Mouse (Mus musculus): ENCODE measurements around the gene Usp30. TPM values are rescaled to one million over a fixed set of nuclear protein-coding genes. Genes with fewer than 3 reads are reported as not detected.
A peak's percentile ranks its signal among the peaks of the same experiment; 100 is the strongest.

Gene Usp30
- polyA plus RNA-seq, 1 experiment from 2014 or later = 7.6 TPM

- Histone ChIP-seq H3K4me2 (ENCODE audit: low read length) (peak within 1 kb of the TSS; percentile 99), H3K36me3 (ENCODE audit: control insufficient read depth, insufficient read depth, low read length) (peaks cover 32% of the 10 kb centered on the region), H3K9me3 (ENCODE audit: control insufficient read depth, low read length) (no peaks in the 10 kb centered on the region), H3K9ac (ENCODE audit: low read length) (peak within 1 kb of the TSS; percentile 85), H3K4me3 (ENCODE audit: control insufficient read depth in 1 of 2, insufficient read depth in 1 of 2, low read depth in 1 of 2, low read length in 2 of 2) (peak within 1 kb of the TSS; percentile 72 to 77), H3K27ac (replicated peaks in 1 of 2; ENCODE audit: control insufficient read depth in 1 of 2, insufficient read depth in 1 of 2, low read depth in 2 of 2, low read length in 2 of 2) (peak within 1 kb of the TSS; percentile 92 to 94), H3K4me1 (ENCODE audit: control insufficient read depth in 2 of 2, insufficient read depth in 2 of 2, low read length in 2 of 2) (peaks cover 7 to 24% of the 10 kb centered on the region in 2 experiments), H3K27me3 (ENCODE audit: control insufficient read depth, insufficient read depth, low read length) (no peaks in the 10 kb centered on the region)
- peak; percentile 27 for ATAC-seq (ENCODE audit: insufficient number of reproducible peaks, insufficient read depth, low FRiP score, low read depth)
- WGBS = under 1% methylated on average over 69 of the region's 69 CpGs
These were observed 62.4 kb downstream of the Usp30 start, which contains the start of gene Alkbh2 for GRCm38 (mm10) chr5:114127374-114128349. TSS of gene Alkbh2 (minus strand) at chr5:114128218.

- no peaks in the 10 kb centered on the region for H3K9me3 ChIP-seq (ENCODE audit: control insufficient read depth, low read length)
- H3K4me1 ChIP-seq (ENCODE audit: control insufficient read depth in 2 of 2, insufficient read depth in 2 of 2, low read length in 2 of 2) = peaks cover 21 to 42% of the 10 kb centered on the region in 2 experiments
- H3K4me2 ChIP-seq (ENCODE audit: low read length) = peak overlapping the region; percentile 99
- no peak overlapping the region for H3K9ac ChIP-seq (ENCODE audit: low read length)
- H3K27ac ChIP-seq (replicated peaks in 1 of 2; ENCODE audit: control insufficient read depth in 1 of 2, insufficient read depth in 1 of 2, low read depth in 2 of 2, low read length in 2 of 2) = no peak overlapping the region
- 74% methylated on average over 15 of the region's 15 CpGs for WGBS
- peak overlapping the region; percentile 64 to 85 for H3K4me3 ChIP-seq (ENCODE audit: control insufficient read depth in 1 of 2, insufficient read depth in 1 of 2, low read depth in 1 of 2, low read length in 2 of 2)
- peaks cover 16% of the 10 kb centered on the region for H3K36me3 ChIP-seq (ENCODE audit: control insufficient read depth, insufficient read depth, low read length)
- no peak for ATAC-seq (ENCODE audit: insufficient number of reproducible peaks, insufficient read depth, low FRiP score, low read depth)
- no peaks in the 10 kb centered on the region for H3K27me3 ChIP-seq (ENCODE audit: control insufficient read depth, insufficient read depth, low read length)
These were observed 64.4 kb downstream of the Usp30 start for GRCm38 (mm10) chr5:114129550-114130210.

DNA sequence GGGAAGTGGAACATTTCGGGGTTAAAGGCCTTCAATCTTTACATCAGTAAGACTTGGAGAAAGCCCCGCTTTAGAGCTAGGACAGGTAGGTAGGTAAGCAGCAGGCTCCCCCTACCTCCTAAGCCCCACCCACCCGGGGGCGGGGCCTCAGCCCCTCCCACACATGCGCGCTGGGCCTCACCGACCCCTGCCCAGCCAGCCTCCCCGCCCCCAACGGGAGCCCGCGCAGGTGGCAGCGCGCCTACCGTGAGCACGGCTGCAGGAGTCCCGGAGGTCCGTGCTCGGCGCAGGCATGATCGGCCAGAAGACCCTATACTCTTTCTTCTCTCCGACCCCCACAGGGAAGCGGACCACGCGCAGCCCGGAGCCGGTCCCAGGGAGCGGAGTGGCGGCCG is 64.9 kb downstream of the Usp30 start, which contains the start of gene Ung:
Ung (plus strand) TSS at position 176 of the 395 bp plus-strand sequence.
- Histone ChIP-seq H3K9ac (ENCODE audit: low read length) (peak within 1 kb of the TSS; percentile 78), H3K9me3 (ENCODE audit: control insufficient read depth, low read length) (no peaks in the 10 kb centered on the region), H3K27ac (replicated peaks in 1 of 2; ENCODE audit: control insufficient read depth in 1 of 2, insufficient read depth in 1 of 2, low read depth in 2 of 2, low read length in 2 of 2) (peak within 1 kb of the TSS; percentile 79 to 89), H3K4me1 (ENCODE audit: control insufficient read depth in 2 of 2, insufficient read depth in 2 of 2, low read length in 2 of 2) (peaks cover 21 to 44% of the 10 kb centered on the region in 2 experiments), H3K27me3 (ENCODE audit: control insufficient read depth, insufficient read depth, low read length) (no peaks in the 10 kb centered on the region), H3K36me3 (ENCODE audit: control insufficient read depth, insufficient read depth, low read length) (peaks cover 13% of the 10 kb centered on the region), H3K4me3 (ENCODE audit: control insufficient read depth in 1 of 2, insufficient read depth in 1 of 2, low read depth in 1 of 2, low read length in 2 of 2) (peak within 1 kb of the TSS; percentile 64 to 85), H3K4me2 (ENCODE audit: low read length) (peak within 1 kb of the TSS; percentile 99)
- ATAC-seq (ENCODE audit: insufficient number of reproducible peaks, insufficient read depth, low FRiP score, low read depth) = peak; percentile 4; the same call in 1 of the 2 replicates
- under 1% methylated on average over 29 of the region's 29 CpGs for WGBS

DNA sequence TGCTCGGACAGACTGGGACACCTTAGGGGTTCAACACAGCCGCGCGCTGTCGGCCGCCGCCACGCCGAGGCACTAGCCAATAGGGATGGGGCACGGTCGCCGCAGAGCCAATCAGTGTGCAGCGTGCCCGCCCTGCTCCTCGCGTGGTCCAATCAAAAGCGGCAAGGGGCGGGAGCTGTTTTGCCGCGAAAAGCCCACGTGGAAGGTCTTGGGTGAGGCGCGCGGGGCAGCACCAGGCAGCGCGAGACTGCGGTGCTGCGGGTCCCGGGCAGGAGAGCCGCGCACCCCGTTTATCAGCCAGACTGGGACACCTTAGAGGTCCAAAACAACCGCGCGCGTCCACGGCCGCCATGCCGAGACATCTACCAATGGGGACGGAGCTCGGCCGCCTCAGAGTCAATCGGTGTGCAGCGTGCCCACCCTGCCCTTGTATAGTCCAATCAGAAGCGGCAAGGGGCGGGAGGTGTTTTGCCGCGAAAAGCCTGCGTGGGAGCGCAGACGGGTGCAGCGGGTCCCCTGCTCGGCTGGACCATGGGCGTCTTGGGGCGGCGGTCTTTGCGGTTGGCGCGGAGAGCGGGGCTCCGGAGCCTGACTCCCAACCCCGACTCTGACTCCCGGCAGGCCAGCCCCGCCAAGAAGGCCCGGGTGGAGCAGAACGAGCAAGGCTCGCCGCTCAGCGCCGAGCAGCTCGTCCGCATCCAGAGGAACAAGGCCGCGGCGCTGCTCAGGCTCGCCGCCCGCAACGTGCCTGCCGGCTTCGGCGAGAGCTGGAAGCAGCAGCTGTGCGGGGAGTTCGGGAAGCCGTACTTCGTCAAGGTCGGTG is 65.6 kb downstream of the Usp30 start:
- WGBS = under 1% methylated on average over 87 of the region's 87 CpGs
- Histone ChIP-seq H3K9ac (ENCODE audit: low read length) (peak overlapping the region; percentile 78), H3K4me1 (ENCODE audit: control insufficient read depth in 2 of 2, insufficient read depth in 2 of 2, low read length in 2 of 2) (peaks cover 21 to 44% of the 10 kb centered on the region in 2 experiments), H3K27me3 (ENCODE audit: control insufficient read depth, insufficient read depth, low read length) (no peaks in the 10 kb centered on the region), H3K4me3 (ENCODE audit: control insufficient read depth in 1 of 2, insufficient read depth in 1 of 2, low read depth in 1 of 2, low read length in 2 of 2) (peak overlapping the region; percentile 64 to 85), H3K4me2 (ENCODE audit: low read length) (peak overlapping the region; percentile 99), H3K27ac (replicated peaks in 1 of 2; ENCODE audit: control insufficient read depth in 1 of 2, insufficient read depth in 1 of 2, low read depth in 2 of 2, low read length in 2 of 2) (peak overlapping the region; percentile 79 to 89), H3K9me3 (ENCODE audit: control insufficient read depth, low read length) (no peaks in the 10 kb centered on the region), H3K36me3 (ENCODE audit: control insufficient read depth, insufficient read depth, low read length) (peaks cover 7% of the 10 kb centered on the region)
- peak; percentile 92 for ATAC-seq (ENCODE audit: insufficient number of reproducible peaks, insufficient read depth, low FRiP score, low read depth)

- WGBS = 0% methylated on average over 15 of the region's 15 CpGs
These were observed 66.2 kb downstream of the Usp30 start for GRCm38 (mm10) chr5:114131521-114131840.

GRCm38 (mm10) chr5:114132841-114133240 is 67.6 kb downstream of the Usp30 start:
- Histone ChIP-seq H3K4me3 (ENCODE audit: control insufficient read depth in 1 of 2, insufficient read depth in 1 of 2, low read depth in 1 of 2, low read length in 2 of 2) (no peak overlapping the region), H3K9ac (ENCODE audit: low read length) (peak overlapping the region; percentile 45; the same call in 1 of the 2 replicates), H3K9me3 (ENCODE audit: control insufficient read depth, low read length) (no peaks in the 10 kb centered on the region), H3K27me3 (ENCODE audit: control insufficient read depth, insufficient read depth, low read length) (no peaks in the 10 kb centered on the region), H3K4me2 (ENCODE audit: low read length) (peak overlapping the region; percentile 99; the same call in 1 of the 2 replicates), H3K27ac (replicated peaks in 1 of 2; ENCODE audit: control insufficient read depth in 1 of 2, insufficient read depth in 1 of 2, low read depth in 2 of 2, low read length in 2 of 2) (no peak overlapping the region), H3K4me1 (ENCODE audit: control insufficient read depth in 2 of 2, insufficient read depth in 2 of 2, low read length in 2 of 2) (peaks cover 22 to 48% of the 10 kb centered on the region in 2 experiments), H3K36me3 (ENCODE audit: control insufficient read depth, insufficient read depth, low read length) (peaks cover 24% of the 10 kb centered on the region)
- no peak for ATAC-seq (ENCODE audit: insufficient number of reproducible peaks, insufficient read depth, low FRiP score, low read depth)
- 87% methylated on average over 6 of the region's 6 CpGs for WGBS

More at GRCm38 (mm10) chr5:114131521-114131840, 66.2 kb downstream of the Usp30 start:
- H3K27me3 ChIP-seq (ENCODE audit: control insufficient read depth, insufficient read depth, low read length) = no peaks in the 10 kb centered on the region
- peak overlapping the region; percentile 99 for H3K4me2 ChIP-seq (ENCODE audit: low read length)
- peaks cover 21 to 44% of the 10 kb centered on the region in 2 experiments for H3K4me1 ChIP-seq (ENCODE audit: control insufficient read depth in 2 of 2, insufficient read depth in 2 of 2, low read length in 2 of 2)
- no peak for ATAC-seq (ENCODE audit: insufficient number of reproducible peaks, insufficient read depth, low FRiP score, low read depth)
- peak overlapping the region; percentile 64 to 85 for H3K4me3 ChIP-seq (ENCODE audit: control insufficient read depth in 1 of 2, insufficient read depth in 1 of 2, low read depth in 1 of 2, low read length in 2 of 2)
- H3K36me3 ChIP-seq (ENCODE audit: control insufficient read depth, insufficient read depth, low read length) = peaks cover 11% of the 10 kb centered on the region
- peak overlapping the region; percentile 79 to 89 for H3K27ac ChIP-seq (replicated peaks in 1 of 2; ENCODE audit: control insufficient read depth in 1 of 2, insufficient read depth in 1 of 2, low read depth in 2 of 2, low read length in 2 of 2)
- H3K9ac ChIP-seq (ENCODE audit: low read length) = peak overlapping the region; percentile 78
- H3K9me3 ChIP-seq (ENCODE audit: control insufficient read depth, low read length) = no peaks in the 10 kb centered on the region

Measured in heart, embryonic 14.5 days (tissue).